Mouse (Mus musculus) thymus, postnatal 0 days (tissue): Measurements from ENCODE around the gene Mpig6b. TPM values are rescaled to one million over a fixed set of nuclear protein-coding genes. Genes with fewer than 3 reads are reported as not detected.
A peak's percentile ranks its signal among the peaks of the same experiment; 100 is the strongest.

ENCODE experiments used
- DNase-seq: peaks from one replicate; pipeline ENCODE4 v3.0.0-alpha.2; 2015; ENCODE audit warnings: low spot score
- polyA plus RNA-seq: library from polyadenylated mRNA; unstranded; fragments of >200 nt; fragmentation: Nextera tagmentation; extraction: Ambion mirVana; gene quantifications from 2 replicates; pipeline ENCODE4 v1.2.1, GENCODE M21; 2015

Mpig6b gene
- polyA plus RNA-seq, 1 experiment from 2014 or later, result 0.08 TPM

DNA sequence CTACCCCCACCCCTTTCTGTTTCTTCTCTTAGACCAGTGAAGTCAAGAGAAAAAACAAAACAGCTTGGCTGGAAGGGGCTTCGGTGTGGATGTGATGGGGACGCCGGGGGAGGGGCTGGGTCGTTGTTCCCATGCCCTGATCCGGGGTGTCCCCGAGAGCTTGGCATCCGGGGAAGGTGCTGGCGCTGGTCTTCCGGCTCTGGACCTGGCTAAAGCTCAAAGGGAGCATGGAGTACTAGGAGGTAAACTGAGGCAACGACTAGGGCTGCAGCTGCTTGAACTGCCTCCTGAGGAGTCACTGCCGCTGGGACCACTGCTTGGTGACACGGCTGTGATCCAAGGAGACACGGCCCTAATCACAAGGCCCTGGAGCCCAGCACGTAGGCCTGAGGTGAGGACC, 5.9 kb downstream of the Mpig6b start:
- no peak for DNase-seq

DNA sequence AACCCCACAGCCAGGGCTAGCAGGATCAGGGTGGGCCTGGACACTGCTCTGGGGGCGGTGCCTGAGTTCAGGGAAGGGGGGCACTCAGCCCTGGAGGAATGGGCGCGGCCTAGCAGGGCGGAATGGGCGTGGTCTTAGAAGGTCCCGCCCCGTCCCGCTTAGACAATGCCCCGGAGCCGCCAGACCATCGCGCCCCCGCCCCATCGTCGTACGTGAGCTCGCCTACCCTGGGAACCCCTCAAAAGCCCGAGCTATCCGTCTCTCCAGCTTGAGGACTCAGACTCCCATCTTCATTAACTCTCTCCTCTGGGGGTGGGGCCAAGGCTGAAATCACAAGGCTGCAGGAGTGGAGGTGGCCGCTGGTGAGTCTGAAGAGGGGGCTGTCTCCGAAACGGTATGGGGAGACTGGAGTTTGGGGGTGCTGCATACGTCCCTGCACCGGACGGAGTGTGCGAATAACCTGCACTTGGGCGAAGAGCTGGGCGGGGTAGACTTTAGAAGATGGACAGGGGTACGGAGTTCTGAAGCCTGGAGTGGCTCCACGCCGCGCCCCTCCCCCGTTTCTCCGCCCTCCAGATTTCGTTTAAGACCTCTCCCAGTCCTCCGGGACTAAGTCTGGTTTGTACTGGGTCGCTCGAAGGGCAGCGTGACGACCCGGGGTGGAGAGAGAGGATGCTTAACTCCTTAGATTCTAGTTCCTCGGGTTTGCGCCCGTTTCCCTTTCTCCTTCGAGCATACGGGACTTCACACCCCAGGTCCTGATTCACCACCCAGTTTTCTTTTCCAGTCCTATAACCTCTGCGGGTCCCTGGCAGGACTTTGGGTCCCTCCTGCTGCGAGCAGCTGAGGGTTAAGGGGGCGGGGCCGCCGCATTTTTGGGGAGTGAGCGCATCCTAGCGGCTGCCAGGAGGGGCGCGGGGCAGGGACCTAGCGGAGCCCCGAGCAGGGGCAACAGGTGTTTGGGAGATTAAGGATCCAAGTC, 6.8 kb downstream of the Mpig6b start, which contains the start of gene Ddah2:
Ddah2 (plus strand) TSS at position 125 of the 982 bp plus-strand sequence.
- peak; percentile 87 for DNase-seq

DNA sequence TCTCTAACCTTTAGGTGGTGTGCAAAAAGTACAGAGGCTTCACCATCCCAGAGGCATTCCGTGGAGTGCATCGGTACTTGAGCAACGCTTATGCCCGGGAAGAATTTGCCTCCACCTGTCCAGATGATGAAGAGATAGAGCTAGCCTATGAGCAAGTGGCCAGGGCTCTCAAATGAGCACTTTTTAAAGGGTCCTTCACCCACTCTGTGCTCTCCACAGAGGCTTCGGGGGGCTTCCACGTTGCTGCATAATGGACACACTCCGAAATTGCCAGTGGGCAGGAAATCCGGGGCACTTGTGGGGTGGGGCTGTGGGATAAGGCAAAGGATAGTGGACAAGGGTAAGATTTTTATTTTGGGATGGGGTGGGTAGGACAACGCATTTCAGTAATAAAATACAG, 7.7 kb downstream of the Mpig6b start:
- DNase-seq, result no peak

DNA sequence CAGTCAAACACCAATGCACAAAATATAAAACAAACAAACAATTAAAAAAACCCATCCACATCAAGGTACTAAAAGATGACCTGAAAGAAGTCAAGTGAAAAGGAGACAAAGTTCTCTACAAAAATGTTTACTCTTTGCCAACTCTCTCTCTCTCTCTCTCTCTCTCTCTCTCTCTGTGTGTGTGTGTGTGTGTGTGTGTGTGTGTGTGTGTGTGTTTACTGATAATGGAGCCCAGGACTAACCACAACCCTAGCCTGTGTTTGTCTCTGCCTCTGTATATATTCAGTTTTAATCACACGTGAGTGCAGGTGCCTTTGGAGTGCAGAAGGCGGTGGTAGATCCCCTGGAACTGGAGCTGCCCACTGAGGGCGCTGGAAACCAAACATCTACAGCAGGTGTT, 8.9 kb downstream of the Mpig6b start:
- DNase-seq, result no peak

DNA sequence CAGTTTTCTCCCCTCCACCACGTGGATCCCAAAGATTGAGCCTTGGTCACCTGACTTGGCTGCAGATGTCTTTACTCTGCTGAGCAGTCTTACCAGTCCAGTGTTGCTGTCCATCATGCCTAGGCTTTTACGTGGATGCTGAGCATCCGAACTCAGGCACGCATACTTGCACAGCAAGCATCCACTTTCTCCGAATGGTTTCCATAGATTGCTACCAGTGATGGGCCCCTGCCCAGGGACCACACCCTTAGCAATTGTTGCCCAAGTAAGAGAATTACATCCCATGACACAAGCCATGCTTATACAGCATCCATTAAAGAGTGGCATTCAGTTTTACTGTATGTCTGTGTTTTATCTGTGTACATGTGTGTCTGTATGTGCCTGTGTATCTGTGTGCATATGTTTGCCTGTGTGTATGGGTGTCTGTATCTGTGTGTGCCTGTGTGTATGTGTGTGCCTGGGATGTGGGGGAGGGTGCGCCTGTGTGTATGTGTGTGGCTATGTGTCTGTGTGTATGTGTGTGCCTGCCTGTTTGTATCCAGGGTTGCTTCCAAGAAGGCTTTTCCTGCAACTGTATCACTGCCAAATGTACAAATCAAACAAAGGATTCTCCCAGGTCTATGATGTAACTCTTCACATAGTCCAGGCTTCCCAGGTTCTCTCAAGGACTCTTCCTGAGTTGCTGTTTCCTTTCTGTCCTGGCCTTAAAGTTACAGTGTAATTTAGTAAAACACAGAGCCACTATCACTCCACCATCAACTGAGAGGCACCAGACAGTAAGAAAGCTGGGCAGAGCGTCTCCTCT, 10.1 kb downstream of the Mpig6b start:
- no peak for DNase-seq

DNA sequence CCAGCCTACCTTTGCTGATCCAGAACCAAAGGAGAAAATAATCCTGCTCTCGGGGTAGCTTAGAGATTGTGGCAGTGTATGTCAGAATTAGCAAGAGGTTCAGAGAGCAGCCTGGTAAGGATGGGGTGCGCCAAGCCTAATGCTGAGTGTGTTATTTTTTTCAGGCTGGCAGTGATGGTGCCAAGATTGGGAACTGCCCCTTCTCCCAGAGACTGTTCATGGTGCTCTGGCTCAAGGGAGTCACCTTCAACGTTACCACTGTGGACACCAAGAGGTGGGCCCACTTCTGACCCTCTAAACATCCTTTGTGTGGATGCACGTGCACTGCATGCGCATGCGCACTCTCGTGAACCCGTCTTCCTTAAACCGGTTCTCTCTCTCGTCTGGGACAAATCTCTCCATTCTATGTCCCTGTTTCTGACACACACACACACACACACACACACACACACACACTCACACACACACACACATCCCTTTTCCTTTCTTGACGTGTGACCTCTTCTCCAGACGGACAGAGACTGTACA, 13.6 kb downstream of the Mpig6b start:
- DNase-seq, result no peak

DNA sequence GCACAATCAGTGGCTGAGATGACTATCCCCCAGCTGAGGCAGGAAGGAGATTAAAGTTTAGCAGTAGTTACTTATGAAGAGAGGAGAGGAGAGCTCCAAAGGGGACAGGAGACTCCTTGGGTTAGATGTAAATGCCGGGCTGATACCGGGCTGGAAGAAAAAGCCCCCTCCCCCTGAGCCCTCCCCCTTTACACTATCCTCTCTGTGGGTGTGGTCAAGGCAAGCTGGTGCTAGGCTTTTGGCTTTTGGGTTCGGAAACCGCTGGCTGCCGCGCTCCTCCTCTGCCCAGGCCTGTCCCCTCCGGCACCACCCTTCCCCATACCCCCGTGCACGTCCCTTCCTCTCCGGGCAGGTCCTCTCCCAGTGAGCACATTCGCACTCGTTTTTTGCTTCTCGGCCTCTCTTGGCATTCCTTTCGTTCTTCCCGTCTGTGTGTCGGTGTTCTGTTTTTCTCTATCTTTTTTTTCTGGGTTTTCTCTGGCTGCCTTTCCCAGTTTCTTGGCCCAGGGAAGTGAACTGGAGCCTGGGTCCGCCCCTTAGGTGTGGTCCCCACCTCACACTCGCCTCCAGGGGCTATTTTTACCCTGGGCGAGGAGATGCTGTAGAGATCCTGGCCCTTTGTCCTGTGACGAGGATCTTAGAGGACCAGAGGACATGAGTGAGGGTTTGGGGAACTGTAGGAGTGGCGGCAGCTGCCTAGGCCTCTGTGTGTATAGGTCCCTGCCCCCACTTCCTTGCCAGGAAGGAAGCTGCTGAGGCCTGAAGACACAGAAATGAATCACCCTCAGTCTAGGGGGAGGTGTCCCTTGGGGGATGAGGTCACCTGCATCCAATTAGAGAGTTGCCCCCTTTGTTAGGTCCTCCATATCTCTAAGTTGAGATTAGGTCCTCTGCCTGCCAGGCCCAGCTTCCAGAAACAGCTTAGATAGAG, 14.6 kb downstream of the Mpig6b start:
- peak; percentile 81 for DNase-seq

DNA sequence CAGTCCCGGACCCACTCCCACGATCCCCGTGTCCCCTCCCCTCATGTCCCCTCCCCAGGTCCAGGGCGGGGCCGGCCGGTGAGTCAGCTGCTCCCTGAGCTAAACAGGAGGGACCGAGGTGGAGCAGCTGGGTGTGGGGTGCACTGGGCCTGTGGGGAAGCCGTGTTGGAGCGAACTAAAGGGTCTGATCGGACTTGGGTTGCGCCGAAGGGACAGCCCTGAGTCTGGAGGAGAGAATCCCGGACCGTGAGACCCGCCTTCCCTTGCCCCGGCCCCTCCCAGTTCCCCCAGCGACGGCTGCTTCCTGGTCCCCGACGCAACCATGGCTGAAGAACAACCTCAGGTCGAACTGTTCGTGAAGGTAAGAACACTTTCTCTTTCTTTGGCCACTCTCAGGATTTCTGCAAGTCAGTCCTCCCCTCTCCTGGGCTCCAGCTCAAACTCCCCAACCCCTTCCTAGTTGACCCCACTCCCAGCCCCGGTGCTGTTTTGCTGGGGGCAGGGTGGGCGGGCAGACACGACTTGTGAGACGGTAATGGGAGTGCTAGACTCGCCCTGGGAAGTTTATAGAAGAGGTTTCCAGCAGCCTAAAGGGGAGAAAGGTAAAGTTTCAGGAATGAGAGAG, 15.7 kb downstream of the Mpig6b start:
- DNase-seq, result peak; percentile 63

DNA sequence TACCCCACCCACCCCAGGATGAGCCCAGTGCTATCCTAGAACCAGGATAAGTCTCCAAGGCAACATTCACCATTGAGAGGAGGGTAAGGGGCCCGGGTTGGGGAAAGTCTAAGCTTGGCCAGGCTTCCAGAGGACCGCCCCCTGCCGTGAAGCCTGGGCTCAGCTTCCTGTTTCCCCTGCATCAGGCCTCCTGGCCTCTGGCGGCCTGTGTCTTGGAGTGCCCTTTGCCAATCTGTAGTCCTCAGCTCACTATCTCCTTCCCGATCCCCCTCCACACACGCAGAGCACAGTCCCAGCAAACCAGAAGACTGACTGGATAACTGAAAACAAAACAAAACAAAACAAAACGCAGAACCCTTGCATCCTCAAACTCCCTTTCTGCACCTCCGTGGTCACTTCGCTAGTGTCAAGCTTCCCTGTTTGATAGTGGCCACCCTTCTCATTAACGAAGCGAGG, 16.4 kb downstream of the Mpig6b start, which contains the start of gene Clic1:
Clic1 (plus strand) TSS at position 406 of the 456 bp plus-strand sequence.
- DNase-seq, result peak; percentile 61

DNA sequence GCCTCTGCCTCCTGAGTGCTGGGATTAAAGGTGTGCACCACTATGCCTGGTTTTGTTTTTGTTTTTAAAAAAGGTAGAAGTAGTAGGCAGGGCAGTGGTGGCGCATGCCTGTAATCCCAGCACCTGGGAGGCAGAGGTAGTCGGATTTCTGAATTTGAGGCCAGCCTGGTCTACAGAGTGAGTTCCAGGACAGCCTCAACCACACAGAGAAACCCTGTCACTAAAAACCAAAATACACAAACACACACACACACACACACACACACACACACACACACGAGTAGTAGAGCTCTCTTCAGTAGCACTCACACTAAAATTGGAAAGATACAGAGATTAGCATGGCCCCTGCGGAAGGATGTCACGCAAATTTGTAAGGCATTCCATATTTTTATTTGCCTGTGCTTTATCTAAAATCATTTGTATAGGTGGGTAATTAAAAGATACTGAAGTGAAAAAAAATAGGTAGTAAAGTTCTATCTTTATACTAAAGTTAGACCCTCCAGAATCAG, 17.0 kb downstream of the Mpig6b start:
- no peak for DNase-seq

DNA sequence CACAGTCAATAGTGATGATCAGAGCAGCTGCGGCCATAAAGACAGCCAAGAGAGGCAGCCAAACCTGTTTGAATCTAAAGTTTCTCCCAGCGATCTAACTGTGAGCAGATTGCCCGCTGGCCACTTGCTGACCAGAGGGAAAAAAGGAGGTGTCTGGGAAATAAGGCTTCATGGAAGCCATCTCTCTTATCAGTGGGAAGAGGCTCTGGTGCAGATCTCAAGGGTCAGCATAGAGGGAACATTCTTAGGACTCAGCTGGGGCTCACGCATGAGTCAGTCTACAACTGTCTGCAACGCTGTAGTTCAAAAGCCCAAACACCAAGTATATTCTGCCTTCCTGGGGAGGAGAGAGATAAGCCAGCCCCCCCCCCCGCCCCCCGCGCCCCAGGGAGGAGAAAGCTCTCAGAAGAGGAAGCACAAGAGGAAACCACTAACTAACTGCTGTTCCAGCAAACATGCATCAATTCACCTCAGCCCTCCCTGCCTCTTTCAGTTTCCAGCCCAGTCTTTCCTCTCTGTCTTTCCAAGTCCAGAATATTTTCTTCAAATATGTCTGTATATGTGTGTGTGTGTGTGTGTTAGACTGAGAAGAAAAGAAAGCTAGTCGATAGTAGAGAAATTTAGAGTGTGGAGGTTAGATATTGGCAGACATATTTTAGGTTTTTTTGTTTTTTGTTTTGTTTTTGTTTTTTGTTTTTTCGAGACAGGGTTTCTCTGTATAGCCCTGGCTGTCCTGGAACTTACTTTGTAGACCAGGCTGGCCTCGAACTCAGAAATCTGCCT, 17.6 kb downstream of the Mpig6b start:
- peak; percentile 70 for DNase-seq

DNA sequence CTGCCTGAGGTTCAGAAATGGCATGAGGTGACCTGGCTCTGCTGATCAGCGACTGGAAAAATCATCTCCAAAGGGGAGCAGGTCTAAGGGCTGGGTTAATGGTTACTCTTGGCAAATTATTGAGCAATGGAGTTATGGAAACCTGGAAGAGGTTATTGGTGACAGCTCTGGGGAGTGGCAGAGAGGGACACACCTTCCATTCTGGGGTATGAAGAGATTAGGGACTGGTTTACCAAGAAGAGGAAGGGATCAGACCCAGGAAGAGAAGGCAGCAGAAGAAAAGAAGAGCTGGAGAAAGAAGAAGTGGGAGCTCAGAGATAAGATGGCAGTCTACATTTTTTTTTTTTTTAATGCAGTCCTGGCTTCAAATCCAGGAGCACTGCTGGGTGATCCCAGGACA, 18.3 kb downstream of the Mpig6b start:
- no peak for DNase-seq

DNA sequence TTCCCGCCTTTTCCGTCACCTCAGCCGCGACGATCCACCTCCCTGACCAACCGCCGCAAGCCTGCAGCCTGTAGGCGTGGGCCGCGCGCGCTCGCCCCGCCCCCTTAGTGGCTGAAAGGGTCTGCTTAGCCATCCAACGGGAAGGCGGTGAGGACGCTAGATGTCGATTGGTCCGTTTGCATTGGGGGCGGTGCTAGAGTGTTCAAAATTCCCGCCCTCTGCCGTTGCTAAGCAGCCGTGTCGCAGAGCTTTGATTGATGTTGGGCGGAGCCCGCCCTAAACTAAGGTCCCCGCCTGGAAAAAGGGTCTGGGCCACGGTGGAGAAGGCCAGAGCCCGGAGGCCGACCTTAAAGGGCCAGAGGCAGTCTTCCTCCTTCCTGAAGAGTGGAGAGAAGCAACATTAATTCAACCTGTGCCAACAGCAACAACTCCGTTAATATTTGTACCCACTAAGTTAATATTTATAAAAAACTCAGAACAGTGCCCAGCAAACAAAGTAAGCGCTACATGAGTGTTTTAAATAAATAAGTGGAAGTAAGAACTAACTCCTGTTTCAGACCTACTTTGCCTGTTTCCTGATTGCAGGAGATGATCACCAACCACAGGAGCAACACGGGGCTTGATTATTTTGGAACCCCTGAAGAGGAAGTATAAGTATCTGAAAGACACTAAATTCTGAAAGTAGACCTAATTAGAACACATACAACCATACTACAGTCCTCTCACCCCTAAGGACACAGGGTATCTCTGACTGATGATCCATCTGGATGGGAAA, 19.1 kb downstream of the Mpig6b start, which contains the start of gene Msh5:
Msh5 (minus strand) TSS at position 65 of the 775 bp plus-strand sequence.
- peak; percentile 98 for DNase-seq

DNA sequence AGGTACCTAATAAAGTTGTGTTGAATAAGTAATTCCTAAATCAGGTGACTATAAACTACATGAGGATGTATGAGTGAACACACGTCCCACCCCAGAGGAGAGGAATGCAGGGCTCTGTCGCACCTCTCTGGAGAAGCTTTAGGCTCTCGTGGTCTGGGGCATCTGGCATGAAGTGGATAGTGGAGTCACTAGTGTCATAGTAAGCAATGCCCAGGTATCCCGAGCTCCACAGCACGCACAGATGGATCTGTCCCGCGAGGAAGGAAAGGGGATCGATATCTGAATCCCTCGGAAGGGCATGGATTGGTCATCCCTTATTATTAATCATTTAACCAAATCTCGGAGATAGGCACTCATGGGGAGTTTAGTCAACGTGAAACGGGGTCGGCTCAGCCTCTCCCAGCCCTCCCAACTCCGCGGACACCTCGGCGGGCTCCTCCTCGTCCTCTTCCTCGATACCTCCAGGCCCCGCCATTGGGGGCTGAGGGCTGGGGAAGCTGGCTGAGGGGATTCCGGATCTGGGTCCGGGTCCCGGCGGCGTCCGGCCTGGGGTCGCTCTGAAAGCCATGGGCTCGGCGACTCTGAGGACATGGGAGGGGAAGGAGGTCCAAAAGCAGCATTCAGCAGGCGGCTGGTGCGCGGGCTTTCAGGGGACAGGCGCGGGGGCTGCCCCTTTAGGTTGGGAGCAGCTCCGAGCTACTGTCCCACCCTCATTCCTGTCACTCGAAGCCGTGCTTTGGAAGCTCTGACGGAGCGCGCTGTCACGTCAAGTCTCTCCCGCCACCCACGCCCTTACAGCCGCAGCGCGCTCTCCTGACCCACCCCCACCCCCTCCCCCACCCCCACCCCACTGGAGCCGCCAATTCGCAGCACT, 19.9 kb downstream of the Mpig6b start:
- no peak for DNase-seq

DNA sequence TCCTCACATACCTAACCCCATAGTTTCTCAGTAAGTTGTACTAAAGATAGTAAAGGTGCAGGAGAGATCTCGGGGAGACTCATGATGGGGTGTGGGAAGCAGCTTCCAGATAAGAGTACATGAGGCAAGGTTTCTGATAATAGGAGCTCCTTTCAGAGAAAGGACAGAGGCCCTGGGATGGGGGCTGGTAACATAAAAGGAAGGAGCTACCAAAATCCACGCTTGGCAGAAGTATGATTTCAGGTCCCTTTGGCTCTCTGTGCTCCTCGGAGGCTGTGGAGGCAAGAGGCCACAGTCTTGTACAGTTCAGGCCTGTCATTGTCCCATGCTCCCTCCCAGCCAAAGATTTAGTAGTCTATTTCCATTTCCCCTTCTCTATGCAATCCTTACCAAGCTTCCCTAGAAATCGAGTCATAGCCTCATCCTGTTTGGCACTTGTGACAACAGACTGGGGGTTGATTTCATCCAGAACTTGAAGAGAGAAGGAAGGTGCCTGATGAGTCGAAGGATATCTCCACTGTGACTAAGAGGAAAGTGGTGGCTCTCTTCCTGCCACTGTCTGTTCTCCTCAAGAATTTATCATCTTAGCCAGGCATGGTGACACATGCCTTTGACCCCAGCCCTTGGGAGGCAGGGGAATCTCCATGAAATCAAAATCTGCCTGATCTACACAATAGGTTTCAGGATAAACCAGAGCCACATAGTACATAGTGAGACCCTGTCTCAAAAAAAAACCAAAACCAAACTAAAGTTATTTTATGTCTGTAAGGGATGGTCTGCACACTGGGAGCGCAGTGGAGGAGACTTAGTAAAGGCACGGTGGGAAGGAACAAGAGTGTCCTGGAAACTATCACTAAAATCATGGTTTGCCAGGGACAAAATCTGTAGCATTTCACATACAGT, 20.8 kb downstream of the Mpig6b start:
- DNase-seq, result no peak

DNA sequence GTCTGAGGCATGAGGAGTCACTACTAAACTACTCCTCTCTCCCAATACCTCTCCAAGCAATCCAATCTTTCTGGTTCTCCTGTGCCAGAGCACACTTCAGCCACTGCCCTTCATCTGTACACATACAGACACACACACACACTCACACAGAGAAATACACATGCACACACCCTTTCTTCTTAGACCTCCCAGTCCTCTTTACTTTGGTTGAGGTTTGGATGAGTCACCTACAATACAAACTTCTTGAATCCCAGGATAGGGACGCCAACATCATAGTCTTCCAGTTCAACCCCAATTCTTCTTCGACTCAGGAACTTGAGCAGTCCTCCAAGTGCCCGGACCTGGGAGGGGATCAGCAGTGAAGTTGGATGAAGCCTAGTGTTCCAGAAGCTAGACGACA, 22.2 kb downstream of the Mpig6b start:
- DNase-seq, result no peak
